7 mouse cellular contexts compared by ENCODE assay signal in the genomic region with DNA sequence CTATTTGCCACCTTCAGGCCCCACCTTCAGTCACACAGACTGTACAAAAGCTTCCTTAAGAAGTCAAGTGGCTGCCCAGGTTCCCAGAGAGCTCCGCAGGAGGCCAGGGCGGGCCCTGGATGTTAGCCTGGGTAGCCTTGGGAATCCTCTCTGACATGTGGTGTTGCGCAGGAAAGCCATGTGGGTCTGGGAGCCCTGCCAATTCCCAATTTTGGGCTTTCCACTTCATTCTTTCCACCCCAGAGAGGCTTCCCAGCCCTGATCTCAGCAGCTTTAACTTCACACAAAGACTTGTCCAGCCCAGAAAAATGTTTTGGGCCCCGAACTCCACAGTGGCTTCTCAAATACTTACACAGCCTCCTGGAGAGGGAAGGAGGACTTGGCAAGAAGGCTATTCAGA. TPM values are rescaled to one million over a fixed set of nuclear protein-coding genes. Genes with fewer than 3 reads are reported as not detected.
DNase-seq lines count a peak whose midpoint lies in the region; ATAC-seq and TF ChIP-seq lines count a peak whose summit lies in the region.

No protein-coding gene starts in this region.

- peaks cover 4% of the 10 kb centered on the region for H3K79me2 ChIP-seq in myocyte (ENCODE audit: control insufficient read depth, insufficient read depth)

- no peaks in the 10 kb centered on the region for H3K9me3 ChIP-seq in forebrain, embryonic 14.5 days (replicated peaks; ENCODE audit: control insufficient read depth, low read length)

- DNase-seq in NIH3T3 (ENCODE audit: low read depth) = peak; percentile 98
- DNase-seq in adrenal gland, adult 2 months = peak; percentile 80
- peak; percentile 55 for DNase-seq in forebrain, embryonic 14.5 days (ENCODE audit: low spot score)
- peak; percentile 79 for DNase-seq in heart, postnatal 4 days
- peak; percentile 18 to 81 for DNase-seq in left cerebral cortex, postnatal 10 days (ENCODE audit: extremely low spot score in 1 of 2, low spot score in 2 of 2)
- no peak for DNase-seq in c-Kit-positive CD71-positive TER-119-positive erythroid progenitor cells, embryonic 14.5 days (ENCODE audit: low spot score)

- no peak overlapping the region for H3K4me2 ChIP-seq in forebrain, embryonic 14.5 days (ENCODE audit: low read length)
- peak overlapping the region; percentile 60 for H3K4me2 ChIP-seq in myocyte (ENCODE audit: low read depth)

- no peak overlapping the region for H3K27ac ChIP-seq in forebrain, embryonic 14.5 days (ENCODE audit: low read depth, low read length)

- ATAC-seq in forebrain, embryonic 14.5 days = no peak

- intact Hi-C loops in left cerebral cortex, postnatal 10 days (cut with DNase I) = no loop called here

- no peak overlapping the region for H3K4me3 ChIP-seq in forebrain, embryonic 14.5 days (ENCODE audit: low read depth, low read length)
- H3K4me3 ChIP-seq in myocyte = no peak overlapping the region

- TF ChIP-seq POLR2A in myocyte (IDR thresholded peaks at IDR 0.05; ENCODE audit: insufficient read length, low read depth) = no peak

- H3K36me3 ChIP-seq in forebrain, embryonic 14.5 days (ENCODE audit: control insufficient read depth, insufficient read depth, low read length) = no peaks in the 10 kb centered on the region
- no peaks in the 10 kb centered on the region for H3K36me3 ChIP-seq in myocyte (ENCODE audit: control insufficient read depth, insufficient read depth)

- no peaks in the 10 kb centered on the region for H3K27me3 ChIP-seq in forebrain, embryonic 14.5 days (replicated peaks; ENCODE audit: control insufficient read depth, insufficient read depth, low read length)
- H3K27me3 ChIP-seq in myocyte (ENCODE audit: control insufficient read depth, insufficient read depth, insufficient read length) = no peaks in the 10 kb centered on the region

- peaks cover 12% of the 10 kb centered on the region for H3K4me1 ChIP-seq in forebrain, embryonic 14.5 days (ENCODE audit: control insufficient read depth, insufficient read depth, low read length)

- 43% methylated on average over 4 of the region's 4 CpGs for WGBS in forebrain, embryonic 14.5 days

- H3K9ac ChIP-seq in forebrain, embryonic 14.5 days (ENCODE audit: low read length) = no peak overlapping the region

- no peak overlapping the region for H3ac ChIP-seq in myocyte (ENCODE audit: control insufficient read depth, insufficient read length)

TF ChIP-seq in myocyte, 11 proteins besides CTCF, POLR2A, EP300 and RAD21:
- TF ChIP-seq CEBPB (IDR thresholded peaks at IDR 0.05; ENCODE audit: insufficient read depth, poor library complexity, severe bottlenecking) = 0 out of 2 replicates have a peak, but pooled peaks have one; percentile 44
- TF ChIP-seq SRF (IDR thresholded peaks at IDR 0.05; ENCODE audit: control insufficient read depth, insufficient read length, low read depth) = peak; percentile 73
- peak in 1 of 3 experiments; percentile 13 for TF ChIP-seq MYOG (IDR thresholded peaks at IDR 0.05; ENCODE audit: control insufficient read depth in 1 of 3, insufficient read depth in 1 of 3, insufficient read length in 2 of 3, low read depth in 2 of 3)
- TF ChIP-seq USF1 (IDR thresholded peaks at IDR 0.05; ENCODE audit: low read depth) = no peak

RNA-seq across cellular contexts. Expression of a gene that starts 54.7 kb away (rescaled TPM):
- total RNA-seq in adrenal gland, adult 2 months (2021) = under 1 TPM in 1 of 2 experiments, not detected in 1; 0.31 TPM
- 0.17 and 0.18 TPM in 2 replicates for polyA plus RNA-seq in adrenal gland, adult 2 months (2012; rRNA removed)
- not detected in 2 replicates for polyA plus RNA-seq in forebrain, embryonic 14.5 days (2014; fragmentation: Nextera tagmentation; extraction: Ambion mirVana)
- total RNA-seq in heart, postnatal 4 days (2021) = under 1 TPM; 0.41 TPM
- total RNA-seq in left cerebral cortex, postnatal 10 days (2021) = under 1 TPM; 0.63 to 0.75 TPM
- polyA plus RNA-seq in myocyte (2012; fragmentation: generic; extraction: Trizol) = 0.05 TPM

RNA-seq across cellular contexts. Expression of a gene that starts 56.2 kb away (rescaled TPM):
- total RNA-seq in adrenal gland, adult 2 months (2021) = 10 to 100 TPM; 24.9 to 39.7 TPM
- 4.2 and 4.5 TPM in 2 replicates for polyA plus RNA-seq in adrenal gland, adult 2 months (2012; rRNA removed)
- 10.2 and 14.1 TPM in 2 replicates for polyA plus RNA-seq in forebrain, embryonic 14.5 days (2014; fragmentation: Nextera tagmentation; extraction: Ambion mirVana)
- total RNA-seq in heart, postnatal 4 days (2021) = 10 to 100 TPM; 32.4 to 37.4 TPM
- 100 to 1,000 TPM; 257 to 273 TPM for total RNA-seq in left cerebral cortex, postnatal 10 days (2021)
- 28.1 TPM for polyA plus RNA-seq in myocyte (2012; fragmentation: generic; extraction: Trizol)

Comparison
In these comparisons a context has a peak if more than half of its experiments do, and no peak if none do; other contexts are left out.
1. RNA of a gene that starts 56.2 kb away (total RNA-seq): 257 to 273 TPM in left cerebral cortex, postnatal 10 days; 24.9 to 39.7 TPM in adrenal gland, adult 2 months and 32.4 to 37.4 TPM in heart, postnatal 4 days; every median in the first group is over 4 times any median in the second.